Mouse (Mus musculus): ENCODE measurements around the gene Rorc. TPM values are rescaled to one million over a fixed set of nuclear protein-coding genes. Genes with fewer than 3 reads are reported as not detected.

Gene Rorc
- polyA plus RNA-seq, 2 experiments from 2014 or later, result 6.5 to 7.4 TPM

- ATAC-seq, result no peak
These were observed 61.7 kb downstream of the Rorc start for GRCm38 (mm10) chr3:94434305-94434704.

- ATAC-seq, result no peak
These were observed 63.8 kb downstream of the Rorc start for GRCm38 (mm10) chr3:94436420-94436819.

GRCm38 (mm10) chr3:94441182-94441581 is 68.6 kb downstream of the Rorc start:
- ATAC-seq, result no peak

DNA sequence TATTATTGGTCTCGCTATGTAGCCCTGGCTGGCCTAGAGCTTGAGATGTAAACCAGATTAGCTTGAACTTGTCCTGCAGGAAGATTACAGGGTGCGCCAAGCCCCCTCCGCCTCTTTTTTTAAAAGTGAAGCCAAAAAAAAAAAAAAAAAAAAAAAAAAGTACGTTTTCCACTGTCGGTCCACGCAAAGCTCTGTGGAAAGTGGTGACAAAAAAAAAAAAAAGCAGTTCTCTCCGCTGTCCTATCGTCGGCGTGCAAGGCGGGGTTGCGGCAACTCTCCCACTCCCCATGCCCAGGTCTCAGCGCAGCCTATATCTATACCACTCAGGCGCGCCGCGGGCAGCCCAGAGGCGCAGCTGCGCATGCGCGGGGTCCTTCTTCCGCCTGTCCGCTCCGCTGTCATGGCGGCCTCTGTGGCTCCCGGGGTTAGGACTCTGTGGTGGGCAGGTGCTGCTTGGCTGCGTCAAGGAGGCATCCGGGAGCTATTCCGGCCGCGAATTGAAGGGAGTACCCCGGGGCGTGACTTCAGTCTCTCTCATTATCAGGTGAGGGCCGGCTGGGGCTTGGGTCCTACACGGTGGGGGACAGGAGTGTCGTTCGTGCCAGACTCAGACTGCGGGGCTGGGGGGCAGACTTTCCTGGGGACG is 70.5 kb downstream of the Rorc start, which contains the start of gene Mrpl9:
TSS of gene Mrpl9 (plus strand) at position 368 of the 646 bp plus-strand sequence.
- peak; percentile 87 for ATAC-seq

DNA sequence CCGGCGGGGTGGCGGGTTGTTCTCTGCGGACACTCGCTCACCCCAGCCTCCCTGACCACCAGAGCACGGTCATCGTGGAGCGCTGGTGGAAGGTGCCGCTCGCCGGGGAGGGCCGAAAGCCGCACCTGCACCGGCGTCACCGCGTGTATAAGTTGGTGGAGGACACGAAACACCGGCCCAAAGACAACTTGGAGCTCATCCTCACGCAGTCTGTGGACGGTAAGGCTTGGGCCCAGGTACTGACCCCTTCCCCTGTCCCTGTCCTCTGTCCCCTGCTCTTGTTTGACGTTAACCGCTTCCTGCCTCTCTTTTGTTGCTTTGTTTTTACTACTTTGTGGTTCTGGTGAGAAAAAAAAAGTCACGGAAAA is 71.0 kb downstream of the Rorc start, which contains the start of gene Oaz3:
TSS of gene Oaz3 (minus strand) at position 319 of the 368 bp plus-strand sequence.
- peak; percentile 46 for ATAC-seq

Other genes starting within 250 kb of the Rorc start
- gene Gm10696, start 194.6 kb upstream of the Rorc start, polyA plus RNA-seq (2017; shearing (Covaris generic)), result not detected
- gene Gm5286, start 176.1 kb upstream of the Rorc start, polyA plus RNA-seq (2017; shearing (Covaris generic)), result not detected
- gene Gm4778, start 108.8 kb upstream of the Rorc start, polyA plus RNA-seq (2017; shearing (Covaris generic)), result not detected
- 1 to 10 TPM; 6.3 to 8.2 TPM for gene Them4, start 62.7 kb upstream of the Rorc start, polyA plus RNA-seq (2017; shearing (Covaris generic))
- gene Them5, start 30.7 kb upstream of the Rorc start, polyA plus RNA-seq (2017; shearing (Covaris generic)), result not detected
- not detected for gene C2cd4d, start 10.4 kb upstream of the Rorc start, polyA plus RNA-seq (2017; shearing (Covaris generic))
- 1 to 10 TPM in 1 of 2 experiments, under 1 TPM in 1; 0.29 to 1.4 TPM for gene Lingo4, start 25.7 kb downstream of the Rorc start, polyA plus RNA-seq (2017; shearing (Covaris generic))
- gene Tdrkh, start 40.5 kb downstream of the Rorc start, polyA plus RNA-seq (2017; shearing (Covaris generic)), result 1 to 10 TPM; 4.9 to 6.1 TPM
- gene Mrpl9, start 70.5 kb downstream of the Rorc start, polyA plus RNA-seq (2017; shearing (Covaris generic)), result 10 to 100 TPM; 52.3 to 63.6 TPM
- gene Oaz3, start 71.1 kb downstream of the Rorc start, polyA plus RNA-seq (2017; shearing (Covaris generic)), result under 1 TPM in 1 of 2 experiments, not detected in 1; 0.74 TPM
- gene Celf3, start 105.5 kb downstream of the Rorc start, polyA plus RNA-seq (2017; shearing (Covaris generic)), result under 1 TPM; 0.52 to 0.57 TPM
- gene Riiad1, start 107.5 kb downstream of the Rorc start, polyA plus RNA-seq (2017; shearing (Covaris generic)), result 1 to 10 TPM in 1 of 2 experiments, not detected in 1; 1.3 TPM
- gene Snx27, start 209.9 kb downstream of the Rorc start, polyA plus RNA-seq (2017; shearing (Covaris generic)), result 10 to 100 TPM; 13.2 to 16.0 TPM

Measured in activated CD4-positive, CD25-positive, alpha-beta regulatory T cell, adult 4 months (primary cell).